Mouse (Mus musculus) ES-Bruce4 (cell line): ENCODE data around the gene Gm9837. TPM values are rescaled to one million over a fixed set of nuclear protein-coding genes. Genes with fewer than 3 reads are reported as not detected.

Experiments used
- H3K27ac ChIP-seq: 2 replicates; pipeline ENCODE4 v1.5.1; 2012; ENCODE audit warnings: low read length, inconsistent platforms; ENCODE audit not compliant: insufficient read depth
- H3K27me3 ChIP-seq: 2 replicates; pipeline ENCODE4 v1.6.1; 2012; ENCODE audit warnings: mild to moderate bottlenecking, low read length, inconsistent platforms; ENCODE audit not compliant: control insufficient read depth, poor library complexity, insufficient read depth, severe bottlenecking
- H3K36me3 ChIP-seq: 2 replicates; pipeline ENCODE4 v1.6.1; 2012; ENCODE audit warnings: inconsistent platforms, mild to moderate bottlenecking, low read length, moderate library complexity; ENCODE audit not compliant: control insufficient read depth, poor library complexity, insufficient read depth, severe bottlenecking
- H3K4me1 ChIP-seq: one replicate; pipeline ENCODE4 v1.8.1; 2011; ENCODE audit warnings: low read length; ENCODE audit not compliant: control insufficient read depth, insufficient read depth
- H3K4me3 ChIP-seq: 2 replicates; pipeline ENCODE4 v1.5.1; 2011; ENCODE audit warnings: low read depth, mild to moderate bottlenecking, low read length
- H3K9ac ChIP-seq: 2 replicates; pipeline ENCODE4 v1.6.1; 2012; ENCODE audit warnings: low read depth, mild to moderate bottlenecking, inconsistent platforms; ENCODE audit not compliant: poor library complexity, severe bottlenecking
- H3K9me3 ChIP-seq: replicated peaks from 2 replicates; pipeline ENCODE4 v1.6.1; 2012; ENCODE audit warnings: mild to moderate bottlenecking, low read length, inconsistent platforms; ENCODE audit not compliant: control insufficient read depth, poor library complexity, insufficient read depth, severe bottlenecking
- CTCF ChIP-seq: IDR thresholded peaks from one replicate; pipeline ENCODE4 v1.8.1; 2011; ENCODE audit warnings: low read depth, low read length
- EP300 ChIP-seq: IDR thresholded peaks from 2 replicates; pipeline ENCODE4 v1.6.1; 2011; ENCODE audit warnings: low read depth, low read length; ENCODE audit not compliant: insufficient read depth
- POLR2A ChIP-seq: IDR thresholded peaks from one replicate; pipeline ENCODE4 v1.8.1; 2011; ENCODE audit warnings: low read length; ENCODE audit not compliant: insufficient read depth
- polyA plus RNA-seq: library from polyadenylated mRNA; stranded (reverse); fragments of >200 nt; gene quantifications from 2 replicates; pipeline ENCODE4 v1.2.4, GENCODE M21; 2011; ENCODE audit warnings: low read depth; ENCODE audit not compliant: missing spikeins, insufficient read depth, insufficient read length

Gene Gm9837
- polyA plus RNA-seq, 1 experiment, result not detected

- no peak for TF ChIP-seq CTCF
- H3K27me3 ChIP-seq, result no peaks in the 10 kb centered on the region
- no peak overlapping the region for H3K27ac ChIP-seq
- no peak overlapping the region for H3K9ac ChIP-seq
- H3K4me1 ChIP-seq, result peaks cover 2% of the 10 kb centered on the region
- no peaks in the 10 kb centered on the region for H3K36me3 ChIP-seq
- no peak overlapping the region for H3K4me3 ChIP-seq
- no peaks in the 10 kb centered on the region for H3K9me3 ChIP-seq
Measured at GRCm38 (mm10) chr11:53502039-53502765, 31.9 kb upstream of the Gm9837 start.

DNA sequence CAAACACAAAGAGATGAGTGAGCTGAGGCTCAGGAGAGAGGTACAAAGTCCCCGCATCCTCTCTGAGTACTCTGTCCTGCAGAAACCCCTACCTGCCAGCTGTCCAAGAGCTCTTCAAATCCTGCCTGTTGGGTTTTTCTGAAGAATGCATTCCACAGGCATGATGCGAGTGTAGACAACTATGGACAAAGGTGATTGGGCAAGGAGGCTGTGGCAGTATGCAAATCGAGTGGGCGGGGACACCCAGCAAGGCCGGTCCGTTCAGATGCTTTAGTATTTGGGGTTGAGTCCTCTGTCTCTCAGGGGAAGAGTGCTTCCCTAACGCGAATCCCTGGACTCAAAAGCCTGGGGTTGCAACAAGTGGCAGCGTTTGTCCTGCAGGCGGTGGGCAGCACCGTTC is 30.3 kb upstream of the Gm9837 start:
- peaks cover 2% of the 10 kb centered on the region for H3K4me1 ChIP-seq
- H3K4me3 ChIP-seq, result no peak overlapping the region
- TF ChIP-seq POLR2A (no peak), CTCF (no peak), EP300 (no peak)
- H3K9me3 ChIP-seq, result no peaks in the 10 kb centered on the region
- H3K27ac ChIP-seq, result no peak overlapping the region
- no peaks in the 10 kb centered on the region for H3K27me3 ChIP-seq
- no peaks in the 10 kb centered on the region for H3K36me3 ChIP-seq
- H3K9ac ChIP-seq, result no peak overlapping the region

DNA sequence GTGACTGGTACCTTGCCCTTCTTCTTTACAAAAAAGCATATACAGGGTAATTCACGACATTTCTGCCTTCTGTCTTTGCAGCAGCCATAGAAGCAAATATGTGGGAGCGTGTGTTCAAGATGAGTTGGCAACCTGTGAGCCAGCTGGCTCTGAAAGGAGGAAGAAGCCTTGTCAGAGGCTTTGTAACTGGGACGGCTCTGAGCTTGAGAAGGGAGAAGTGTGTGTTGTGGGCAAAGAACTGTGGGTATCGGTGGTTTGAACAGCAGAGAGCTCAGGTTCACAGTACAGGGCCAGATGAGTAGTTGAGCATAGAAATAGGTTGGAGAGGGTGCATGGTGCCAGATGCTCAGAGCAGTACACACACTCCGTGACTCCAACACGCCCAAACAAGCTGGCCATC is 26.7 kb upstream of the Gm9837 start:
- Histone ChIP-seq H3K9me3 (no peaks in the 10 kb centered on the region), H3K4me1 (peaks cover 2% of the 10 kb centered on the region), H3K36me3 (no peaks in the 10 kb centered on the region), H3K27me3 (no peaks in the 10 kb centered on the region), H3K4me3 (no peak overlapping the region), H3K27ac (no peak overlapping the region), H3K9ac (no peak overlapping the region)
- TF ChIP-seq CTCF, result no peak
- no peak for TF ChIP-seq POLR2A
- TF ChIP-seq EP300, result no peak

DNA sequence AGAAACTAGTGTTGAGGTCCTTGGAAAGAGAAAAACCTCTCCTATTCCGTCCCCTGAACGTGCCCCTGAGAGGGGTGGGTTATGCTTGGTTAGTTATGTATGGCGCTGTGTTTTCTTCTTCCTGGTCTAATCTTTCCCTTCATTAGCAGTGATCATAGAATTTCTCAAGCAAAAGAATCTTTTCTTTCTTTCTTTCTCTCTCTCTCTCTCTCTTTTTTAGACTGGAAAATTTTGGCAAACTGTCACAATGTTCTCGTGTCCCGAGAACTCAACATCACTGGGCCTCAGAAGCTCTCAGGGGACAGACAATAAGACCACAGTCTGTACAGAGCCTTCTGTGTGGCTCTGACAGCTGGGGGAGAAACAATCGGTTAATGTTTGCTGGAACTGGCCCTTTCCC is 25.1 kb upstream of the Gm9837 start:
- no peaks in the 10 kb centered on the region for H3K27me3 ChIP-seq
- TF ChIP-seq CTCF, result no peak
- TF ChIP-seq POLR2A, result no peak
- no peak for TF ChIP-seq EP300
- no peaks in the 10 kb centered on the region for H3K36me3 ChIP-seq
- H3K4me3 ChIP-seq, result no peak overlapping the region
- no peak overlapping the region for H3K9ac ChIP-seq
- no peaks in the 10 kb centered on the region for H3K4me1 ChIP-seq
- no peak overlapping the region for H3K27ac ChIP-seq
- H3K9me3 ChIP-seq, result no peaks in the 10 kb centered on the region

DNA sequence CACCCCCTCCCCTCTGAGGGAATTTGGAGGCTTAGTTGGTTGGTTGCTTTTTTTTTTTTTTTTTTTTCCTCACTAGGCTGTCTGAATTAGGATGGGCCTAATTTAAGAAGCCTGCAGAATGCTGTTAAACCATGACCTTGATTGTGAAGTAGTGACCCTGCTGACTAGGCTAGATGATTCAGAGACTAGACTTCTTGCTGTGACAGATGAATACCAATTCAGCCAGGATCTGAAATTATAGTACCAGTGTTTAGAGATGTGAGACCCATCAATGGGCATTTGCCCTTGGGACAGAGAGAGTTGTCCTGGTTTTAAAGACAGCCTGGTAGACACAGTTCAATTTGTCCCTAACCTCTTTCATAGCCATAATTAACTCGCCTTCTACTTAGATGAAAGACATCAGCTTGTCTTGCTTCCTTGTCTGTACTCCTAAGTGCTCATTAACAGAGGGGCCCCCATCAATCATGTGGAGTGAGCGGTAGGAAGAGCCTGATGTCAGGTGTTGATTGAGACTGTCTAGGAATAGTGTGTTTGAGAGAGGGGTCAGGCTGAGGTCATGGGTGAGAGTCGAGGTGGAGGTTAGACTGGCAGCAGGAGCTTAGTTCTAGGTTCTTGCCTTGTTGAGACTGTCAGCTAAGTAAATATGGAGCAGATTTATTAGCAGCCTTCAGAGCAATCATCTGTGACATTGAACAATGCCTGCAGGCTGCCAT is 23.1 kb upstream of the Gm9837 start:
- no peak overlapping the region for H3K27ac ChIP-seq
- H3K9me3 ChIP-seq, result no peaks in the 10 kb centered on the region
- no peak for TF ChIP-seq CTCF
- TF ChIP-seq EP300, result no peak
- TF ChIP-seq POLR2A, result no peak
- no peaks in the 10 kb centered on the region for H3K4me1 ChIP-seq
- H3K27me3 ChIP-seq, result no peaks in the 10 kb centered on the region
- H3K4me3 ChIP-seq, result no peak overlapping the region
- no peaks in the 10 kb centered on the region for H3K36me3 ChIP-seq
- no peak overlapping the region for H3K9ac ChIP-seq

- Histone ChIP-seq H3K4me3 (no peak overlapping the region), H3K9me3 (no peaks in the 10 kb centered on the region), H3K4me1 (no peaks in the 10 kb centered on the region), H3K27ac (no peak overlapping the region), H3K36me3 (no peaks in the 10 kb centered on the region), H3K9ac (no peak overlapping the region), H3K27me3 (no peaks in the 10 kb centered on the region)
- TF ChIP-seq POLR2A (no peak), CTCF (no peak), EP300 (no peak)
Measured at GRCm38 (mm10) chr11:53491954-53492401, 21.7 kb upstream of the Gm9837 start.
